ENCODE assay signal across 25 mouse cellular contexts in genomic region chr10:15441216-15441615, GRCm38 (mm10).
"Had no signal": no experiment of that assay in that cellular context is flagged by ENCODE, and none has a peak within 500 bp of the region (broad histone marks: within the 10 kb centered on the region; RNA-seq: fewer than 3 reads in every experiment).

No protein-coding gene starts in this region.

- ATAC-seq: hindbrain, embryonic 16.5 days; inflammation-experienced regulatory T-cells, adult 6 months; intestine, embryonic 15.5 days; intestine, postnatal 0 days had no signal

- H3K9ac ChIP-seq: heart, embryonic 13.5 days; heart, embryonic 15.5 days; hindbrain, embryonic 13.5 days; intestine, embryonic 15.5 days; limb, embryonic 12.5 days had no signal

- H3K4me2 ChIP-seq: heart, embryonic 11.5 days; heart, embryonic 13.5 days; heart, embryonic 15.5 days; hindbrain, embryonic 13.5 days; intestine, embryonic 15.5 days; limb, embryonic 12.5 days; liver, embryonic 11.5 days had no signal

- H3K27me3 ChIP-seq: heart, embryonic 13.5 days; heart, embryonic 15.5 days; hindbrain, embryonic 13.5 days; intestine, embryonic 15.5 days; limb, embryonic 12.5 days had no signal

- H3K4me3 ChIP-seq: heart, adult 2 months; heart, embryonic 13.5 days; heart, embryonic 15.5 days; hindbrain, embryonic 13.5 days; intestine, embryonic 15.5 days; layer of hippocampus, adult 2 months; left cerebral cortex, adult 2 months; limb, embryonic 10.5 days; limb, embryonic 12.5 days had no signal

- H3K27ac ChIP-seq: heart, adult 2 months; heart, embryonic 13.5 days; heart, embryonic 15.5 days; hindbrain, embryonic 13.5 days; intestine, embryonic 15.5 days; layer of hippocampus, adult 2 months; left cerebral cortex, adult 2 months; limb, embryonic 10.5 days; limb, embryonic 12.5 days had no signal

- H3K4me1 ChIP-seq: heart, embryonic 13.5 days; heart, embryonic 15.5 days; hindbrain, embryonic 13.5 days; intestine, embryonic 15.5 days; limb, embryonic 10.5 days; limb, embryonic 12.5 days had no signal

- DNase-seq: gastrocnemius, postnatal 14 days; gastrocnemius, postnatal 36 days; heart, adult 11 months; heart, adult 2 months; heart, postnatal 14 days; heart, postnatal 36 days; kidney, adult 2 months; kidney, adult 9 months; kidney, postnatal 10 days; kidney, postnatal 25 days; kidney, postnatal 4 days; liver had no signal

- H3K36me3 ChIP-seq: heart, embryonic 13.5 days; heart, embryonic 15.5 days; hindbrain, embryonic 13.5 days; intestine, embryonic 15.5 days; limb, embryonic 10.5 days; limb, embryonic 12.5 days had no signal

- H3K9me3 ChIP-seq: heart, embryonic 13.5 days; heart, embryonic 15.5 days; hindbrain, embryonic 13.5 days; intestine, embryonic 15.5 days; limb, embryonic 10.5 days; limb, embryonic 12.5 days had no signal
